Mouse (Mus musculus): ENCODE results near the gene Scd2.
"Not testable (repeated sequence)": the region's sequence is repeated elsewhere in the genome, so short reads cannot be mapped to it uniquely, and the experiment has no call there.

Scd2 gene

DNA sequence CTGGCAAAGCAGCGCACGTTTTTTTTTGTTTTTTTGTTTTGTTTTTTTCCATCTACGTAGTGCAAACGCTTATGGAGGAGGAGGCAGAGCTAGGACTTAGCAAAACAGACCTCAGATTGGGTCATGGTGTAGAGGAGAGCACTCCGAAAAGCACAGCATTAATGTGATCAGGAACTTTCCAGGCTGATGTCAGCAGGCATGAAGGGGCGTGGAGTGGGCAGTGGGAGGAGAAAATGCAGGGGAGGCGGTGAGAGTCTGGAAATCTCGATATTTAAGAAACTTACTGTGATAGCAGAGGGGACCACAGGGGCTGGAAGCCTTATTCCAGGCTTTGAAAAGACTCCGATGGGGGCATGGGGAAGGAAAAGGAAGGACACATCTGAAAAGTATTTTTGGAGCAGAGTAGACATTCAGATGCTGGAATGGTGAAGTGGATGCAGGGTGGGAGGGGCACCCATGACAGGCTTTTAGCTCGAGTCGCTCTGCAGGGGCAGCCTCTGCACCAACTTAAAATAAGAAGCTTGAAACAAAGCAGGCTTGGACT lies 21.5 kb downstream of the Scd2 start:
- DNase-seq, result no peak

DNA sequence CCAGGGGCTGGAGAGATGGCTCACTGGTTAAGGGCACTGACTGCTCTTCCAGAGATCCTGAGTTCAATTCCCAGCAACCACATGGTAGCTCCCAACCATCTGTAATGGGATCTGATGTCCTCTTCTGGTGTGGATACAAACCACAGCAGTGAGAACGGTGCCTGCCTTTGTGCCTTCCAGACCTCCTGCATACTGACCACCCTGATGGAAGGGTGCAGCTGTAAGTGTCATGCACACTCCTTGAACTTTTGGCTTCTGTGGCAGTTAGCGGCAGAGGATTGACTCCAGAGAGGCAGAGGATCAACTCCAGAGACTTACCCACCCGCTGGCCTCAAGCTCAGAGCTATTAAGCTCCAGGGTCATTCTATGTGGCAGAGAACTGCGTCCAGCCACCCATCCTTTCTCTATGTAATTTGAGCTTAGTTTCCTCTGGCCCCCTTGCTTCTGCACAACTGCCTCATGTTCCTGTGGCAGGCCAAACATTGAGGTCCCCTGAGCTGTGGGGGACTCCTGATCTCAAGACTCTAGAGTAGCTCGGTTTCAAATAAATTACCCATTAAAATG lies 23.4 kb downstream of the Scd2 start:
- no peak for DNase-seq

DNA sequence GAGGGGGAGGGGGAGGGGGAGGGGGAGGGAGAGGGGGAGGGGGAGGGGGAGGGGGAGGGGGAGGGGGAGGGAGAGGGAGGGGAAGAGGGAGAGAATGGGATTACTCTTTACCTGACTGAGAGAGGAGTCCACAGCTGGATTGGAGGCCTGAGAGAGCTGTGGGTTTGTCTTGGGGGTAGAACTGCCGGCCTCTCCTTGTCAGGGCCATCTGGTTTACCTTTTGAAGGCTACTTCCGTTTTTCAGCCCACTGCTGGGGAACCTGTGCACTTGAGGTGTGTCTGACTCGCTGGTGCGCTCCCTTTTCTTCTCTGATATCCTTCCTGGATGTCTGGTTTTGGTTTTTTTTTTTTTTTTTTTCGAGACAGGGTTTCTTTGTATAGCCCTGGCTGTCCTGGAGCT lies 23.9 kb downstream of the Scd2 start:
- no peak for DNase-seq

DNA sequence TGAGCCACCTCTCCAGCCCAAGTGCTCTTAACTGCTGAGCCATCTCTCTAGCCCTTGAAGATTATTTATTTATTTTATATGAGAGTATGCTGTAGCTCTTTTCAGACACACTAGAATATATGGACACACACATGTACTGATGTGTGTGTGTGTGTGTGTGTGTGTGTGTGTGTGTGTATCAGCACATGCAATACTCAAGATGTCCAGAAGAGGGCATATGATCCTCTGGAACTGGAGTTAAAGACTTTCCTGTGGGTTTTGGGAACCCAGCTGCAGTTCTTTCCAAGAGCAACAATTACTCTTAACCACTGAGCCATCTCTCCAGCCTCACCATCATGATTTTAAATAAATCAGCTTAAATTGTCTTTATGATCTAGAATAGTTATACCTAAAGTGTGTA lies 25.1 kb downstream of the Scd2 start:
- no peak for DNase-seq

DNA sequence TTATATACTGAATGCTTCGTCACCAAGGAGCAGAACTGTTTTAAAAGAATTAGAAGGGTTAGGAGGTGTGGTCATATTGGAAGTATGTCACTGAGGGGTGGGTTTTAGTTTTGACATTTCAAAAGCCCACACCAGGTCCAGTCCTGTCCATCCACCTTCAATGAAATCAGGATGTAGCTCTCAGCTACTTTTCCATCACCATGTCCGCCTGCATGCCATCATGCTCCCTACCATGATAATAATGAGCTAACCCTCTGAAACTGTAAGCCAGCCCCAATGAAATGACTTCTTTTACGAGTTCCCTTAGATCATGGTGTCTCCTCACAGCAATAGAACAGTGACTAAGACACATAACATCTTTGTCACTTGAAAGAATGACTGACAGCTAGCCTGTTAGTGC lies 26.8 kb downstream of the Scd2 start:
- no peak for DNase-seq

DNA sequence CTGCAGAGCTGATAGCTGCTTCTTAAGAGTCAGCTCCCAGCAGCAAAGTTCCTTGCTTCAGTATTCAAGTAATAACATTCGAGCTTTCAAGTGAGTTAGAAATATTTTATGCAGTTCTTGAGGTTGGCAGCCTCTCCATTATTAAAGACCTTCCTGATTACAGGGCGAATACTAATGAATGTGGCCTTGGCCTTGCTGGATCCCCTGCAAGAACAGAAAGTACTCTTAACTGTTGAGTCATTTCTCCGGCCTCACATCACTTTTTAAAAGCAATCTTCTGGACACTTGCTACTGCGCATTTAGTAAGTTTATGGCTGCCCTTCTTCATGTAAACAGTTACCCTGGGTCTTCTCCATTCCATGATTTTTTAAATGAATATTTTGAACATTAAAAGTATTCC lies 27.7 kb downstream of the Scd2 start:
- no peak for DNase-seq

DNA sequence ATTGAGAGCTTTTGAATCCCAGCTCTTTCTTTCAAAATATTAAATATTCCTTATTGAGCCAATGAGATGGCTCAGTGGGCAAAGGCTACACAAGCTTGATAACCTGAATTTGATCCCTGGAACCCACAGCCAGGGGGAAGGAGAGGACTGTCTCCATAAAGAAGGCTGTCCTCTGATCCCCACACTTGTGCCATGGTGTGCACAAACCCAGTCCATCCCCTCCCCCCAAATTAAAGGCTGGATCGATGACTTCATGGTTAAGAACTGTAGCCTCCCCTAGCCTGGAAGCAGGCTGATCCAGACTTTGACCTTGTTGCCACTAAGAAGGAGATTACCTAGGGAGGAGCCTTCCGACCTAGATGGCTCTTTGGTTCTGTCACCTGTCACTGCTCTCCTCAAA lies 28.2 kb downstream of the Scd2 start:
- DNase-seq, result no peak

DNA sequence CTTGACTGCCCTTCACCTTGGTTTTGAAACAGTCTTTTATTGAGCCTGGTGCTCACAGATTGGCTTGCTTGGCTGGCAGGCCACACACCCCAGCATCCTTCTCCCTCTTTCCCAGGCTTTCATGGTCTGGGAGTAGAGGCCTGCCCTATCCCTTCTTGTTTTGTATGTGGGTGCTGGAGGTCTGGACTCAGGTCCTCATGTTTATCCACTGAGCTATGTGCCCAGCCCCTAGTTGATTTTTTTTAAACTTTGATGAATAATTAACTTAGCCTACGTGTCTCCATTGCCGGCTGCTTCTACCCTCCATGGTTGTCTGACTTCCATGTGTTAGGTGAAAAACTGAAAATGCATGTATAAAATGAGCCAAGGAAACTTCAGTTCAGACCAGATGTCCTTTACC lies 36.1 kb downstream of the Scd2 start:
- no peak for DNase-seq

DNA sequence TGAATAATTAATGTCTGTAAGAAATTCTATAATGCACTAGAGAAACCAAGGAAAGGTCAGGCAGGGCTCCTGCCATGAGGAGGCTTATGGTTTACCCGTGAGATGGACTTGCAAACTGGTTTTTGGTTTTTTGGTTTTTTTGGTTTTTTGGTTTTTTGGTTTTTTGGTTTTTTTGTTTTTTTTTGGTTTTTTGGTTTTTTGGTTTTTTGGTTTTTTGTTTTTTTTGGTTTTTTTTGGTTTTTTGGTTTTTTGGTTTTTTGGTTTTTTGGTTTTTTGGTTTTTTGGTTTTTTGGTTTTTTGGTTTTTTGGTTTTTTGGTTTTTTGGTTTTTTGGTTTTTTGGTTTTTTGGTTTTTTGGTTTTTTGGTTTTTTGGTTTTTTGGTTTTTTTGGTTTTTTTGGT lies 37.7 kb downstream of the Scd2 start:
- DNase-seq, result not testable (repeated sequence)

DNA sequence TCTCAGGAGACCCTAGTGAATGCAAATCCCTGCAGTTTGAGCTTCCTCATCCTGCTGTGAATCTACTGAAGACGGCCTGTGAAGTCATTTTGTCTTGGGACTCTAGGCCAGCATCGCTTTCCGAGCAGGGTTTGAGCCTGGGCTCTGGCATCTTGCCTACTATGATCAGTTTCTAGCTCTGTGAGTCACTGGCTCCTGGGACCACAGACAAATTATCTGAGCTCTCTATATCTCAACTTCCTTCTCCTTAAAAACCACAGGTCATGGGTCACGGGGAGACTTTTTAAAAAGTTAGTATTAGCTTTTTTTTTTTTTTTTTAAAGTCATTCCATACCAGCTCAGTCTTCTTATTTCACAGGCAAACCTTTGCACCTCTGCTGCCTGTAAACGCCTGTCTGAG lies 38.4 kb downstream of the Scd2 start:
- DNase-seq, result no peak

DNA sequence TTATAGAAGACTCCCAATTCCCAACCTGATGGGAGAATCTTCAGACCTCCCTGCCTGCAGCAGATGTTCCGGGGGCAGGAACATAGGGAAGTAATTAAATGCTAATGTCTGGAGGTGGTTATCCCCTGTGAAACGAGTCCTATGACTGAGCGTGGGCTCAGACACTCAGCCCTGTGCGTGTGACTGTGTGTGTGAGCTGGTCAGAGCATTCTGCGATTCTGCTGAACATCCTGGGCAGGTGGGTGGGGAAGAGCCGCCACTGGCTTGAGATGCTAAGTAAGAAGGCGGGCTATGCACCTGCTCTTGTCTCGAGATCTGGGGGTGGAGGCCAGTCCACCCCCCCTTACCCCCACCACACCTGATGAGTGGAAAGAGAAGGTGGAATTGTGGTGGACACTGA lies 38.9 kb downstream of the Scd2 start:
- no peak for DNase-seq

DNA sequence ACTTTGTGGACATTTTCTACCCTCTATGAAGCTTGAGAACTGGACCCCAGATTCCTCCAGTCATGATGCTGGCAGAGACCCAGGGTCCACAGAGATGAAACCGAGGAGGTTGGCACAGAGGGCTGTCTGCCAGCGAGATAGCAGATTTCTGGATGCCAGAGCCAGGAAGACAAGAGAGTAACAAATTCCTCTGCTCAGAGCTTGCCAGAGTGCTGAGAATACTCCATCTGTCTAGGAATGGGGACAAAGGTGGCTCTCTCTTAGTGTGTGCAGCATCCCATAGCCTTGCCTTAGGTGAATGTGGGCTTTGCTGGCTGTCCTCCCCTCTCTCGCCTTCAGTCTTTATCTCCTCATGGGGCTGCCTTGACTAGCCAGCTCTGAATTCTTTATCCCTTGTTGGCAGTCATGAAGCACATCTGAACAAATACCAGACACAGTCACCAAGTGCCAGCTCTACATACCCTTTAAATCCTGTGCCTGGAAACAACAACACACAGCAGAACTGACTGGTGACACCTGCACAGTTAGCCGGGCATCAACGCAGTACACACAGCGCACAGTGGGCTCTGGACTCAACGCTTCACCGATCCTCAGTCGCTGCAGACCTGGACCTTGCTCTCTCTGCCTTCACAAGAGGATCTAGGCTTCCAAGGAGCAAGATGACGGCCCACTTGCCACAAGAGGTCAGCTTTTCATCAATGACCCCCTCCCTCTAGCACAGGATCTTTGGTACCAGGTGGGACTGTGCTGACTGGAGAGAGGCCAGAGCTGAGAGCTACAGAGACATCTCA lies 39.6 kb downstream of the Scd2 start, which contains the start of gene Scd4:
Gene Scd4 (plus strand): TSS at position 260 of the 791 bp plus-strand sequence.
- no peak for DNase-seq

DNA sequence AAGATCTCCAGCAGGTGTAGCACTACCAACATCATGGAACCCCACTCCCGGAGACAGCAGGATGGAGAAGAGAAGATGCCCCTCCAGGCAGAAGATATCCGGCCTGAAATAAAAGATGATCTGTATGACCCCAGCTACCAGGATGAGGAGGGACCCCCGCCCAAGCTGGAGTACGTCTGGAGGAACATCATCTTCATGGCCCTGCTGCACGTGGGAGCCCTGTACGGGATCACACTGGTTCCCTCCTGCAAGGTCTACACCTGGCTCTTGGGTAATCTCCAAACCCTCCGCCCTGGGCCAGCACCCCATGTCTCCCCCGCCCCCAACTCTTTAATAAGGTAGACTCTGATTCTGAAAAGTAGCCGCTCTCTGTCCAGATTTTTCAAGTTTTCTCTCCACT lies 40.5 kb downstream of the Scd2 start:
- no peak for DNase-seq

DNA sequence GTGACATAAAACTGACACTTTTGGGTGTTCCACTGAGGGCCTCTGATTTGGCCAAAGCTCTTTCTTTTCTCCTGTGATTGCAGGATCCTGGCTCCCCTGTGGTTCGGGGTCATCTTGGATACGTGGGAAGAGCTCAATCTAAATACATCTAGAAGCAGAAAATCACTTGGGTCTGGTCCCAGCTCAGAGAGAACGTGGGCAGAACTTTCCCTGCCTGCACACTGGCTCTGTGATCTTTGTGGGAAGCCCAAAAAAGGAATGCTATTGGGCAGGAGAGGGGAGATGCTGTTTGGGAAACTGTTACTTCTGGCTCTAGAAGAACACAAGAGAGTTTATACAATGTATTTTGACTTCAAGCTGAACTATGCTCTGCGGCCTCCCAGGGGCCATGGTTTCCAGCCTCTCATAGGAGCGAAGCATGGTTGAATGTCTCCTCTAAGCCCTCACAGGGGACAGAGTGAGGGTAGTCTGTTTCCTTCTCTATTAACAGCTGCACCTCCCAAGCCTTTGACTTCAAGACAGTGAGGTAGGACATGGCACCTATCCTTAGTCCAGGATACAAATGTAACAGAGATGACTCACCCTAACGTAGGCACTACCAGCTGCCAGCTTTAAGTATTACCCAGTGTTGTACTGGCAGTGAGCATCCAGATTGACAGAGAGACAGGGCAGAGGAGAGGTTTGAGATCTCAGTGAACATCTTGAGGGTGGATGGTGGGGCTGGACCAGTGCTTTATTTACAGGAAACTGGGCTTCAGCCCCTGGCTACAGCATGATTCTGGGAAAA lies 42.6 kb downstream of the Scd2 start:
- no peak for DNase-seq

DNA sequence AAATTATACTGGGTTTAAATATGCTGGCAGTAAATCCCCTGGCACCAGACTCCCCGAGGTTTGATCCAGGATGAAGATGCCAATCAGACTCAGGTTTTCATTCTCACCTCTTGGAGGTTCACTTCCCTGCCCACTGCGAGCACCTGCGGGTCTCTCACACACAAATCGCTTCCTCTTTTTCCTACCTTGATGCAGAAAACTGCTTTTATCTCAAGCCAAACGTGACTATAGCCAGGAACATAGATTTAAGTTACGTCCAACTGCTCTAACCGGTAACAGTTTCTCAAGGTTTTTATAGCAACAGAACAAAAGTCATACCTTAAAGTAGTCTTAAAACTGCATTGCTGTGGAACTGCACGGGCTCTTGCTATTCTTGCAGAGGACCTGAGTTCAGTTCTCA lies 56.2 kb downstream of the Scd2 start:
- DNase-seq, result no peak

DNA sequence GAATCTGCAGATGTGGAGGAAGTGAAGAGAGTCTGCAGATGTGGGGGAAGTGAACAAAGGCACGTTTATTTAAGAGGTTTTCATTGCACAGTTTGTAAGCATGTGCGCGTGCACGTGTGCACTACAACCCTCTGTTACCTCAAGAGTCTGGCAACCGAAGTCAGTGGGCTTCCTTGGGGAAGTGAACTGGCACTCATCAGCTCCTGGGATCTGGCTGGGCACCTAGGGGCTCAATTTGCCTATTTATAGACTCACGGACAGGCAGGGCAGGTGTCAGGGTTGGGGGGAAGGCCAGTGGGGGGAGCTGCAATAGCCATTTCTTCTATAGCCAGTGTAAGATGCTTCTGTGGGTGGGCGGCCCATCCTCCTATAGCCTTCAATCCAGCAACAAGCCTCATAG lies 58.3 kb downstream of the Scd2 start:
- DNase-seq, result no peak
